Mouse (Mus musculus): ENCODE measurements around the gene Hhat.
A peak's percentile ranks its signal among the peaks of the same experiment; 100 is the strongest.

Hhat gene

DNA sequence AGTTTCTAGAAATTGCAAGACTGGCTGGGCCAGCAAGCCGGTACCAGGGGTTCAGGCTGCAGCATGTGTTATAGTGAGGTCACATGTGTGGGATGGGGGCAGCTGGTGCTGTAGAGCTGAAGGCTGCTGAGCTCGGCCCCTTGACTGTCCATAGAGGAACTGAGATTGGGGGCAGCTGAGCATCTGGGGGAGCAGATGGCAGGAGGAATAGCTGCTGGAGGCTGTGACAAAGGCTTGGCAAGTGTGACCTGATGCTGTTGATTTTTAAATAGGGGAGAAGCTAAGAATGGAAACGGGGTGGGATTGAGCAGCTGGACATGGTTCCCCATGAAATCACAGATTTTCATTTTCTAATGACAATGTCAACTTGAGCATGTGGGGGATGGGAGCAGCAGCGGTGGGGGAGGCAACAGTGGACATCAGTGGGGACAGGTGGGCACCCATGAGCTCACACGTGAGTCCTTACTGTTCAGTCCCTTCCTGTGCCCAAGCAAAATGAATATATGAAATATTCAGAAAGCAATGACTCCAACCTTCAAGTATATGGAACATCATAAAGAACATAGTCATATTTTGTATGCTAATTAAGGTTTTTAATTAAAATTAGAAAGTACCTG lies 212.9 kb downstream of the Hhat start:
- DNase-seq (ENCODE audit: low read depth, low spot score) = no peak

DNA sequence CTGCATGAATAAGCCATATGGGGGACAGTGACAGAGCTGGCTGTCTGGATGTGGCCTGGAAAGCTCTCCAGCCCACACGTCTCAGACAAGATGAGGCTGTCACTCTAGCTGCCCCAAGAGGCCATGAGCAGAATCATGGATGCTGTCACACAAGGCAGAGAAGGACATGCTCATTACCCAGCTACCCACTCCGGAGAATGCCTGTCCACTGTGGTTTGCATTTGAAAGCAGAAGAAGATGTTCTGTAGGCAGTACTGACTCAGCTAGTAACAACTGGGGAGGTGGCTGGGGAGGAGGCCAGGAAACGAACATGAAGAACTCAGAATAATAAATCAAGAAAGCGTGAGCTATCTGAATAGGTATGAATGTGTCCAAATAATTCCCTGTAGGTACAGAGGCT lies 215.5 kb downstream of the Hhat start:
- DNase-seq (ENCODE audit: low read depth, low spot score) = no peak

DNA sequence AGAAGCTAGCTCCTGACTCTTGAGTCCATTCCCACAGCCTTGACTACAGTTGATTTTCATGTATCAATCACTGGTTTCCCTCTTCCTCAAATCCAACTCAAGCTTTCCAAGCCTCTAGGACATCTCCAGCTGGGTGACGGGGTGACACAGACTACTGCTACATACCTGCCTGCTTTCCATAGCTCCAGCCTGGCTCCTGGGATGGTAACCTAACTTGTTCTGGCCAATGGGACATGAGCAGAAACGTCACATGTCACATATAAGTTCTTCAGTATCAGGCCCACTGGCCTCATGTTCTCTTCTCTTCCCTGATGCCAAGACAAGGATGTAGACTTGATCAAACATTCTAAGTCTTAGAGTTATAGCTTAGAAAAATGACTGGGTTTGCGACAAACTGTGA lies 220.5 kb downstream of the Hhat start:
- DNase-seq (ENCODE audit: low read depth, low spot score) = no peak

DNA sequence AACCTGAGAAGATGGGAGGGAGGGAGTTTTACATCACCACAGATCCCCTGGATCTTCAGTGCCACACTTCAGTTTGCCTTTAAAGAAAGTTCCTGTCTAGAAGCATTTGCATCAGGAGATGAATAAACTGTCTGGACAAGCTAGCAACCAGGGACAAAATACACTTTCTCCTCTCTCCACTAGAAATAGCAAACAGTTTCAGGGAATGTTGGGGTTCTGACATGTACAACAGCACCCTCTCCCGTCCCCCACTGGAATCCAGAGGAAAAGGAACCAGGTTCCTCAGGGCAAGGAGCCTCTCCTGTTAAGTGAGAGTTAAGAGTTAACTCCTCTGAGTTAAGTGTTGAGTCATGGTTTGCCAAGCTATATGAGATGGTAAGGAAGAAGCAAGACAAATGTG lies 224.2 kb downstream of the Hhat start:
- DNase-seq (ENCODE audit: low read depth, low spot score) = peak; percentile 27

DNA sequence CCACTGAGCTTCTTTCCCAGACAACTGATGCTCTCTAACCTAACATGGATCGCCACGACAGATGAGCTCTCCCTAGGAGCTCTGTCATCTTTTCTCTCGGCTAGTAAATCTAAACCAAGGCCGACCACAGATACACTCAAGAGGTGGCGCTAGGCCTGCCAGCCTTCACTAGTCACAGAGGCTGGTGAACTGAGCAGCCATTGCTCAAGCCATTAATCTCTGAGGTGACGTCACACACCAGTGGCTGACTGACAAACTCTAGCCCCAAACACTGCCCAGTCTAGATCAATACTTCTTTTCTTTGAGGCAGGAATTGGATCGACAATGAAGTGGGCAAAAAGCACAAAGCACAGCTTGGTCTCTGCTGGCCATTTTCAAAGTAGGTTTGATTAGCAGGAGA lies 226.1 kb downstream of the Hhat start:
- DNase-seq (ENCODE audit: low read depth, low spot score) = no peak

DNA sequence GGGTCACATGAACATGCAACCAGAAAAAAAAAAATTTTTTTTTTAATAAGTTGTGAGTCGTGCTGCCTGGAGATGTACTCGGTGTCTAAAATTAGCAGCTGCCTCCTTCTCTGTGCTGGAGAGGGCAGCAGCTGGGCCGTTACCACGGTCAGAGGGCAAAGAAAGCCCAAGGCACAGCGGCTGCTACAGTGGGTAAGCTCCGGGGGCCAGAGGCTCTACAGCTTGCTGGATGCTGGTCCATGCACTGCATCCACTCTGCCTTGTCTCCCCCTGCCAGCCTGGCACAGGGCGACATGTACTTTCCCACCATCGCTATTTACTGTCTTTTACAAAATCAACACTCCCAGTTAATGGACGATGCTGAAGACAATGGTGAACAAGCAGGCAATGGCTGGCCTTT lies 226.9 kb downstream of the Hhat start:
- no peak for DNase-seq (ENCODE audit: low read depth, low spot score)

DNA sequence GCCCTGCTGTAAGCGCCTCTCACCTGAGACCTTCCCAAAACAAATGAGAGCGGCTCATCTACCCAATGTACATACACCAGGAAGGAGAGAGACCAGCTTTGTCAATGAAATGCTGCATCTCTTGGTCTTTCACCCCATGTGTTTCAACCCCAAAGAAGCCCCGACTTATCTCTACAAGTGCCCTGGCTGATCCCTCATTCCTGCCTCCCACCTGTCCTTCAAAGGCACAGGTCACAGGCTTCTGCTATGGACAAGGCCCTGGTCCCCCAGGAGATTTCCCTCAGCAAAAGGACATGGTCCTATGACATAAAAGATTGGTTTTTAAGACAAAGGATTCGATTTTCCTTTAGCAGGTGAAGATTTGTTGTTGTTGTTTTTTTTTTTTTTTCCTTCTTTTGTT lies 227.3 kb downstream of the Hhat start:
- no peak for DNase-seq (ENCODE audit: low read depth, low spot score)

DNA sequence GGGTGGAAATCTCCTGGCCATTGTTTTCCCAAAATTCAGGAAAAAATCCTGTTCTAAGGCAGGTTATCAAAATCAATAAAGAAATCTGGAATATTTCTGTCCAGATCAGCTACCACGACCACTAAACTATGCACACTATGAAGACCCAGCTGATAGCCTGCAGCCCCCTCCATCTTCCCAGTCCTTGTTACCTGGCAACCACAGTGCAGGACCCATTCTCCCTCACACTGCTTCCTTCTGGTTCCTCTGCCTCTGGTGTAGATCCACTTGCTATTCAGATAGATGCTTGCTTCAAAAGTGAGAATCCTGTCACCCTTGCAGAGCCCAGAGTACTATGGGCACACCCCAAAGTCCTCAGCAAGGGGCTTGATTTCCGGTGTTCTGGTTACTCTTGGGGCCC lies 228.9 kb downstream of the Hhat start:
- no peak for DNase-seq (ENCODE audit: low read depth, low spot score)

DNA sequence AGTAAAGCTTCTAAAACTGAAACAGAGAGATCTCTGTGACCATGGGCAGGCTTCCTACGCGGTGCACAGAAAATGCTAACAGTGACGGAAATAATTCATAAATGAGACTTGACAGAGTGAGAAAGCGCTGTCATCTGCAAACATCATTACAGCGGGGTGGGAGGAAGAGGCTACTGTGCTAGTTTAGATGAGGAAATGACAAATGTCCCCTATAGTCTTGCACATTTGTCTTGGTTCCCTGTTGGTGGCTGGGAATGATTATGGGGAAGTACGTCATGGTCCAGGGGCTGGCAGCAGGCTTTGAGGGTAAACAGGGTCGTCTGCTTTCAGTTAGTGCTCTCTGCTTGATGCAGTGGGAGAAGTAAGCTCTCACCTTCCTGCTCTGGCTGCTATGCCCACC lies 233.9 kb downstream of the Hhat start:
- no peak for DNase-seq (ENCODE audit: low read depth, low spot score)

DNA sequence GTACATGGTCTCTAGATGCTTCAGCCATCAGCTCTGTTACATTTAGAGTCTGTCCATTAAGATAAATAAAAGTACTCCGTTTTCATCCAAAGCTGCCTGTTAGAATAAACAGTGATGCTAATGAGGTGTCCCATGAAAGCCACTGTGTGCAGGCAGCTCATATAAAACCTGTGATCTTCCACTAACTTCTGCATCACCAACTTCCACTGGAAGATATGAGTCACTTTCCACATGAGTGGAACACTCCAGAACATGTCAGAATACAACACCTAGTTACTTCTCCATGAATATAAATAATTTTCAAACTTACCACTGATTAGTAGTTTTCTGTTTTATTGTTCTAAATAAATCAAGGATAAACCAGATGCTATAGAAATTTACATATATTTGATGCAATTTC lies 234.6 kb downstream of the Hhat start:
- DNase-seq (ENCODE audit: low read depth, low spot score) = no peak

DNA sequence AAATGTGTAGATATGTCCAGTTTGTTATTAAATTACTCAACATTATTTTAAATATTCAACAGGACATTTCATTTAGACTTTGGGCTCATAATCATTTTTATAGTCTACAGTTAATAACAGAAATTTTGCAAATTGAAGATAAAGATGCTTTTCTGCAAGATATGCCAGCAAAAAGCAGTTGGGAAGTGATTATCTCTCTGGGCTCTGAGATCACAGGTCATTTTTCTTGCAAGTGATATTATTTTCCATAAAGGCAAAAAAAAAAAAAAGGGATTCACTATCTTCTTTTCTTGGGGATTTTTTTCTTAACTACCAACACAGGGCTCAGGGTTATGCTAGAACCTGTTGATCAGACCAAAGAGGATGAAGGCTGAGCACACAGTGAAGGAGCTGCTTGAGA lies 238.0 kb downstream of the Hhat start:
- no peak for DNase-seq (ENCODE audit: low read depth, low spot score)

DNA sequence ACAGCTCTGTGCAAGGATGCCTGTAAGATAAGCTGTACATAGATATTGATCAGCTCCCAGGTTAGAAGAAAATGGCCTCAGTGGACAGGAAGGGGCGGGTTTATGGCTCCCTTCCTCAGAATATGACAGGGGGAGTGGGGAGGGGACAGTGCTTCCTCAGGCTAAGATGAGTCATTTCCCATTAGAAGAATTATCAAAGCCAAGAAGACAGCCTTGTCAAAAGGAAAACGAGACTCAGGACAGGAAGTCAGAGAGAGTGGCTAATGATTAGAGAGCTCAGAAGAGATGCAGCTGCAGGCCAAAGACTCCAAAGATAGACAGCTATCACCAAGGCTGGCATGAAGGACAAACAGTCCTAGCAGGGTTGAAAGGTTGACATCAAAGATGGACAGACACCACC lies 238.8 kb downstream of the Hhat start:
- no peak for DNase-seq (ENCODE audit: low read depth, low spot score)

DNA sequence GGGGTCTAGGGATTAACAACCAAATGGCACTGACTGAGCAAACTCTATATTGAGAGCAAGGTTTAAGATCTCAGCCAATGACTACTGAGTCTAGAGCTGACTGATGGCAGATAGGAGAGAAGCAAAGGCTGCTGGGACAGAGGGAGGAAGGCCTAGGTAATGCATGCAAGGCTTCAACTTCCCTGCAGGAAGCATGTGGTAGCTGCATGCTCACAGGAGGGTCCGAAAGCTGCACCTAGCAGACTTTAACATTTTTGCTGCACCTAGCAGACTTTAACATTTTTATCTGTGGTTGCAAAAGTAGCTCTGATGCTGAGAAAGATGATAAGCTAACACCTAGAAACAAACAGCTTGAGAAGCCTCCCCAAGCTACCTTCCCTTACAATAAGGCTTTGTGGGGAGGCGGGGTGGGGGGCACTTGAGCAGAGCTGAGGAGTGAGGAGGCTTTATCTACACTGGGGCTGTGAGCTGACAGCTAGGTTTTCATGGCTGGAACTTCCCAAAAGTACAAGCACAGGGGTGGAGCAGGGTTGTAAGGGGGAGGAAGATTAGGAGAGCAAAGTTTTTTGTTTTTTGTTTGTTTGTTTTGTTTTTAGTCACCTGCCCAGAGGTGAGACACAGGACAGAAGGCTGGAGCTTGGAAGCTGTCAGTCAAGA lies 239.4 kb downstream of the Hhat start:
- DNase-seq (ENCODE audit: low read depth, low spot score) = no peak

DNA sequence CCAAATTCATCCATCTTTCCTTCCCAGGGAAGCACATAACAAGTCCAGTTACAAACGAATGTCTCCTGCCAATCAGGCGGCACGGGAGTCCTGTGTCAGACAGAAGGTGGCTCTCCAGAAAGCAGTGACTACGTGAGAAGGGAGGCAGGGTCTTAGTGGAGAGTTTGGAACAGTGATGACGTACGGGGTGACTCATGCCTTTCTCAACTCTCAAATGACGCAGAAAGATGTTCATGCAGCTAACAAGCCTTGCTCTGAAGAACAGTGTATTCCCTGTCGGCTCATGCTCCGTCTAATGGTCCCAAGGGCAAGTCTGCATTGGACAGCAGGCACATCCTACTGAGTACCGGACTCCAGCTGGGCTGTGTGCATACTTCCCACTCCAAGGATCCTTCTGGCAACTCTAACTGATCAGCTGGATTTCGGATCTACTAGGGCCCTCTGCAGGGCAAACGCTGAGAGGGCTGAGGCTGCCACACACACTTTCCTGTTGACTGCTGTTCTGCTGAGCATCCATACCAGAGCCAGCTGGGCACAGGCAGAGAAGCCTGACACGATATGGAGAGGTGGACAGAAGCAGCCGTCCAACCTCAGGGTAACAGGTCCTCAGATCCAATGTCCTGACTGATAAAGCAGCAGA lies 245.2 kb downstream of the Hhat start:
- DNase-seq (ENCODE audit: low read depth, low spot score) = peak; percentile 51

DNA sequence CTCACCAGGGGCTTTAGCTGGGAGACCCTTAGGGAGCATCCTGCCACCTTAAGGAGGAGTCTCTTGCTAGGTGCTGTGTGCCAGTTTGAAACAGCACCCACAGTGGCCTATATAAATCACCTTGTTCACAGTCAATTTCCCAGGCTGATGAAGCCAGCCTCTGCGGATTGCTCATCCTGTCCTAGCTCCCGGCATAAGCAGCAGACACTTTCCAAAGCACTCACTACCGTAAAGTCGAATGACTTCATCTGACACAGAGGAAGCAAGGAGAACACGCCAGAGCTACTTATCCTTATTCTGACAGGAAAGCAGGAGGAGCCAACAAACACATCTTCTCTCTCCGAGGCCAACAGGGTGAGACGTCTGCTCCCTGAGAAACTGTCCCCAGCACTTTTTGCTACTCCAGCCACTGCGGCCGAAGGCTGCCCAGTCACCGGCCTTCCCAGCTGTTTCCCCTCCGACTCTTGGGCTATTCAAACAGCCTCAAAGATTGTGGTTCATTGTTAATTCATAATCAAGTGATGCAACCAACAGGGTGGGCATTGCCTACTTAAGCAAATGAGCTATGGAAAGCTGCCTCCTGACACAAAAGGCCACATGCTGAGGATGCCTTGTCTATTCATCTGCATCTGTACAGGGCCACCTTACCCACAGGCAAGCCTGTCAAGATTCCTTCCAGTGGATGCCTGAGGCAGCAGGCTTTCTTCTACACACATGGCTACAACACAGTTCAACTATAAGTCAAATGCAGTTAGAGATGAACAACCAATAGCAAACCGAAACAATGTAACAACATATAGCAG lies 248.4 kb downstream of the Hhat start:
- DNase-seq (ENCODE audit: low read depth, low spot score) = no peak

DNA sequence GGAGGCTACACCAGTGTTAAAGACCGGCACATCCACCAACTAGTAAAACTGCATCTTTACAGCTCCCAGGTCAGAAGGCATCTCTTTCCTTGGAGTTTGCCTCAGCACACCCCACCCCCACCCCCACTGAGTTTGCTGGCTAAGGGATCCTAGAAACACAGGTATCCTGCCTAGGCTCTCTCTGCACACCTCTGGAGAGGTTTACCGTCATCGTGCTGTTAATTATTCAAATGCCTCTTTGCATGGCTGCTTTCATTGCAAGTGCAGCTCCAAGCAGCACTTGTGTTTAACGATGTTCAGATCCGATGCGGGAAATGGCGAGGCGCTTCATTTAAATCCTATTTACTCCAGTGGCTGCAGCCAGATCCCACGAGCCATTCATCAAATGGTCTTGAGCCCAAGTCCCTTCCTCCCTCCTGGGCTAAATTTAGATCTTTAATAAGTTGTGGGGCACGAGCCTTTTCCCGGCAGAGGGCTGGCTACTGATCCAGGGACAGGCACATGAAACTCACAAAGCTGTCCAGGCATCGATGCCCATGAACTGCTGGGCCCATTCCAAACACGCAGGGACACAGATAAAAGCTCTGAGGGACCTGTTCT lies 250.1 kb downstream of the Hhat start:
- no peak for DNase-seq (ENCODE audit: low read depth, low spot score)

DNA sequence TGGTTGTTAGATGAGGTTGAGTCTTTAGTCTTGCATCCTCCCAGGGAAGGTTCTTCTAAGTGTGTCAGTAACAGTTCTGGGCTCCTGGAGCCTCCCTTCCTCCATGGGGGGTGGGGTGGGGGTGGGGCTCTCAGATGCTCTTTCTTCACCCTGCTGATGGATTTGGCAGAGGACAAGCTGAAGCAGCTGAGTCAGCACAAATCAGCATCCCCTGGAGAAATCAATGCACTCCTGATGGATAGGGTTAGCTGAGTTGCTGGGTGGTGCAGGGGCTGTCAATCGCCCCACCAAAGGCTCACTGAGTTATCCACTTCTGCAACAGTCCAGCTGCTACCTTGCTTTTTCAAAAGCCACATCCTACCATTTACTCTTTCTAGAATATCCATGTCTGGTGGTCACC lies 251.3 kb downstream of the Hhat start:
- DNase-seq (ENCODE audit: low read depth, low spot score) = no peak

DNA sequence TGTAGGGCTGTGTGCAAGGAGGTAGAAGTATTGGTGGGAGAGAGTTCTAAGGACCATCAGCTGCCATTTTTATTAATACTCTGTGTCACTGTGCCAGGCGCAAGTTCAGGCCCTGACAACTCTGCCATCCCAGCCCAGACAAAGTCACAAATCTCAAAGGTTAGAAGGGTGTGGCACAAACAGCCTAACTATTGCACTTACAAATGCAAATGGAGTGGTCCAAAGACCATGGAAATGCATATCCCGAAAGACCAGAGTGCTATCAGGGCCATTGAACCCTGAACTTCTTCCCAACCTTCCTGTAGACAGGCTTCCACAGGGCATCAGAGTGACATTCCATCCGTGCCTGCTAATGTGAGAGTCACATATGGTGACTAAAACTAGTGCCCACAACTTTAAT lies 255.7 kb downstream of the Hhat start:
- DNase-seq (ENCODE audit: low read depth, low spot score) = no peak

DNA sequence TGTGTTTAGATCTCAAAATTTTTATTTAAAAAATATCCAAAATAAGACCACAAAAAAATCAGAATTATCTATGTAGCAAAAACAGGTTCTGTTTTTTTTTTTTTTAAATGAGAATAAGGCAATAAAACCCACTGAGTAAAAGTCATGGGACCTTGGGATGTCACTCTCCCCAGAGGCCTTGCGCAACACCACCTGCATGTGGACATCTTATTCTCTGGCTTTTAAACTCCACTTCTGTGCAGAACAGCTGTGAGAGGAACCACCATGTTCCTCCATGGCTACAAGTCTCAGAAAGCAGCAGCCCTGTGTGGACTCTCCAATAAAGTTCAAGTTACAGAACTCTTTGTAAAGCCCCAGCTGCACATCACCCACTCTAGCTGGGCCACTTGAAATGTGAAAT lies 258.2 kb downstream of the Hhat start:
- DNase-seq (ENCODE audit: low read depth, low spot score) = no peak

DNA sequence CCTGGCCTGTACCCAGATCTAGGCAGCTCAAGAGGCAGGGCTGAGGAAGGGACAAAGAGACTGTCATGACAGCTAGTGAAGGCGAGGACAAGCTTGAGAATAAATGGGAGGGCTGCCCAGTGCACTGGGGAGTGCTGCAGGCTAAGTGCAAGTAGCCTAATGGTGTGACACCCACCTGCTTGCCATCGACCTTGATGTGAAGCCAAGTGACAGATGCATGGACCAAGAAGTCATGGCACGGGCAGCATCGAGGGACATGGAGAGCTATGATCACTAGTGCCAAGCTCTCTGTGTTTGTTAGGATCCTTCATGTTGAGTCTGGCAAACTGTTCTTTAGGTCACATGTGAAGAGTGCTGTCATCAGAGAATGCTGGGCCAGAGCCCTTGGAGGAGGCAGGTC lies 267.4 kb downstream of the Hhat start:
- DNase-seq (ENCODE audit: low read depth, low spot score) = no peak

DNA sequence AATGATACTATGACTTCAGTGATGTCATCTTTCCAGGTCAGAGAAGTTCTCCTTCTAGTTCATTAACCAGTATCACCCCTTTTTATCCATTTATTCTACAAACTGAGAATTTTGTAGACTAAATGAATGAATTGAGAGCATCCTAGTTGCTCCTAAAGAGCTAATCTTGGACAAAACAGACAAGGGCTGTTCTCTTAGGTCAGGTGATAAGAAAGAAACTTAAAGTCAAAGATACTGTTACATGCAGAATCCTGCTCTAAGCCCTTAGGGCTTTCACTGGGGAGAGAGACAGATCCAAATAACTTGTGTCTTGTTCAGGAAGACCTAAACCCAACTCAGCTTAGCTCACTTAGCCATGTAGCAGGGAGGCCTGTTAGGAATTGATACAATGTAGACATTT lies 268.2 kb downstream of the Hhat start:
- DNase-seq (ENCODE audit: low read depth, low spot score) = no peak

DNA sequence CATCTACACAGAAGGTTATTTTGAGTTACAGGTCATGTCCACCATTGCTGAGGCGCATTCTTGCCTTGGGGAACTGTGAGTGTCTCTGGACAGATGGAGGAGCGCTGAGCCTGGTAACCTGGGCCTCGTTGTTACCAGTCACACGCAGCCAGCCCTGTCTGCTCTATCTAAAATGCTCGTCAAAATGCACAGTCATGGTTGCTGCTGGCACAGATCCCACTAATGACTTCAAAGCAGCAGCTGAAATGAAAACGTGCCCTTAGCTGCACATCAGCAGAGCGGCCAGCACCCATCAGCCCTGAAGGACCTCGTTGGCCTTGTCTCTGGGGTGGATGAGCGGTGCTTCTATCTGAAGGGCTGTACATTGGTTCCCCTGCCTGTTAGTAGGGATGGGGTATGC lies 269.0 kb downstream of the Hhat start:
- DNase-seq (ENCODE audit: low read depth, low spot score) = no peak
